Mouse (Mus musculus): ENCODE results near the gene Tnrc18. TPM values are rescaled to one million over a fixed set of nuclear protein-coding genes. Genes with fewer than 3 reads are reported as not detected.
A peak's percentile ranks its signal among the peaks of the same experiment; 100 is the strongest.

The Tnrc18 gene
- polyA plus RNA-seq (2015; fragmentation: Nextera tagmentation; extraction: Ambion mirVana) = 30.7 and 32.3 TPM in 2 replicates

GRCm38 (mm10) chr5:142817524-142818434 lies at the start of gene Tnrc18:
Gene Tnrc18 (minus strand): TSS chr5:142817662.
- Histone ChIP-seq H3K27ac (peak within 1 kb of the TSS; percentile 100), H3K4me3 (peak within 1 kb of the TSS; percentile 88), H3K4me1 (peaks cover 9% of the 10 kb centered on the region), H3K36me3 (no peaks in the 10 kb centered on the region), H3K27me3 (no peaks in the 10 kb centered on the region), H3K4me2 (peak within 1 kb of the TSS; percentile 91), H3K9me3 (no peaks in the 10 kb centered on the region), H3K9ac (peak within 1 kb of the TSS; percentile 99)
- peak; percentile 70 for ATAC-seq (ENCODE audit: borderline replicate concordance, extremely low read depth, low FRiP score, low TSS enrichment)
- under 1% methylated on average over 56 of the region's 56 CpGs for WGBS

DNA sequence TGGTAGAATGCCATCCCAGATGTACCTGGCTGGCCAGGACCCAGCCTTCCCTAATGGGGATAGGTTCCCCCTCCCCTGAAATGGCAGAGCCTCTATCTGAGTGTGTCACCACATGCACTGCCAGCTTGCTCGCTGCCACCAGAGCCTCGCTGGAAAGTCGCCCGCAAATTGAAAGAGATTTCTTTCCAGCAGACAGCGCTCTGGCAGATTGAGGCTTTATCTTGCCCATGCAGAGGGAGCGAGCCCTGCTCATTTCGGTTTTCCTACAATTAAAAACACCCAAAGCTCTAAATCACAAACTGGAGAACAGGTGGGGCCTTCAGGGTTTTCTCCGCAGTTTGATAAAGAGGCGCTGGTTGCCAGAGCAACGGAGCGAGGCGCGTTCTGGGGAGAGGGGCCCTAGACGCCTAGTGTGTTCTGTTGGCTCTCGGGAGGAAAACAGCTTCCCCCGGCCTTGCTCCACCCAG lies 40.3 kb upstream of the Tnrc18 start:
- no peaks in the 10 kb centered on the region for H3K36me3 ChIP-seq
- WGBS = 48% methylated on average over 16 of the region's 16 CpGs
- 0 out of 2 replicates have a peak, but pooled peaks have one; percentile 21 for ATAC-seq (ENCODE audit: borderline replicate concordance, extremely low read depth, low FRiP score, low TSS enrichment)
- no peaks in the 10 kb centered on the region for H3K27me3 ChIP-seq
- H3K4me3 ChIP-seq = no peak overlapping the region
- no peaks in the 10 kb centered on the region for H3K9me3 ChIP-seq
- no peak overlapping the region for H3K4me2 ChIP-seq
- H3K27ac ChIP-seq = no peak overlapping the region
- H3K9ac ChIP-seq = no peak overlapping the region
- peaks cover 5% of the 10 kb centered on the region for H3K4me1 ChIP-seq

DNA sequence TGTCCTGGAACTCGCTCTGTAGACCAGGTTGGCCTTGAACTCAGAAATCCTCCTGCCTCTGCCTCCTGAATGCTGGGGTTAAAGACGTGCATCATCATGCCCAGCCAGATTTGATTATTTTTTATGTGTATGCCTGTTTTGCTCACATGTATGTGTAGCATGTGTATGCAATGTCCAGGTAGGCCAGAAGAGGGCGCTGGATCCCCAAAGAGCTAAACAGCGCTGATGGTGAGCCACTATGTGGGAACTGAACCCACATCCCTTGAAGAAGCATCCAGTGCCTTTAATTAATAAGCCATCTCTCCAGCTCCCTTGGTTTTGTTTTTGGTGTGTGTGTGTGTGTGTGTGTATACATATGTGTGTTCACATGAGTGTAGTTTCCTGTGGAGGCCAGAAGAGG lies 38.9 kb upstream of the Tnrc18 start:
- no peak overlapping the region for H3K4me2 ChIP-seq
- ATAC-seq (ENCODE audit: borderline replicate concordance, extremely low read depth, low FRiP score, low TSS enrichment) = no peak
- H3K27me3 ChIP-seq = no peaks in the 10 kb centered on the region
- H3K9me3 ChIP-seq = no peaks in the 10 kb centered on the region
- no peak overlapping the region for H3K9ac ChIP-seq
- H3K4me3 ChIP-seq = no peak overlapping the region
- 78% methylated on average over 4 of the region's 4 CpGs for WGBS
- no peaks in the 10 kb centered on the region for H3K4me1 ChIP-seq
- no peak overlapping the region for H3K27ac ChIP-seq
- H3K36me3 ChIP-seq = no peaks in the 10 kb centered on the region

GRCm38 (mm10) chr5:142854877-142855276 lies 37.4 kb upstream of the Tnrc18 start:
- no peaks in the 10 kb centered on the region for H3K27me3 ChIP-seq
- H3K4me1 ChIP-seq = no peaks in the 10 kb centered on the region
- 76% methylated on average over 10 of the region's 10 CpGs for WGBS
- H3K36me3 ChIP-seq = no peaks in the 10 kb centered on the region
- no peaks in the 10 kb centered on the region for H3K9me3 ChIP-seq
- no peak for ATAC-seq (ENCODE audit: borderline replicate concordance, extremely low read depth, low FRiP score, low TSS enrichment)
- H3K27ac ChIP-seq = no peak overlapping the region
- H3K9ac ChIP-seq = no peak overlapping the region
- no peak overlapping the region for H3K4me3 ChIP-seq
- no peak overlapping the region for H3K4me2 ChIP-seq

GRCm38 (mm10) chr5:142853585-142853984 lies 36.1 kb upstream of the Tnrc18 start:
- no peak overlapping the region for H3K9ac ChIP-seq
- no peak overlapping the region for H3K4me2 ChIP-seq
- WGBS = 59% methylated on average over 6 of the region's 6 CpGs
- H3K36me3 ChIP-seq = no peaks in the 10 kb centered on the region
- no peaks in the 10 kb centered on the region for H3K27me3 ChIP-seq
- H3K4me1 ChIP-seq = no peaks in the 10 kb centered on the region
- H3K27ac ChIP-seq = no peak overlapping the region
- no peaks in the 10 kb centered on the region for H3K9me3 ChIP-seq
- ATAC-seq (ENCODE audit: borderline replicate concordance, extremely low read depth, low FRiP score, low TSS enrichment) = no peak
- H3K4me3 ChIP-seq = no peak overlapping the region

- 33% methylated on average over 5 of the region's 5 CpGs for WGBS
- ATAC-seq (ENCODE audit: borderline replicate concordance, extremely low read depth, low FRiP score, low TSS enrichment) = no peak
- H3K9ac ChIP-seq = no peak overlapping the region
Measured at GRCm38 (mm10) chr5:142851681-142852049, 34.2 kb upstream of the Tnrc18 start.

GRCm38 (mm10) chr5:142850916-142851680 lies 33.6 kb upstream of the Tnrc18 start:
- no peak overlapping the region for H3K9ac ChIP-seq
- no peaks in the 10 kb centered on the region for H3K36me3 ChIP-seq
- no peak overlapping the region for H3K4me3 ChIP-seq
- H3K4me2 ChIP-seq = no peak overlapping the region
- ATAC-seq (ENCODE audit: borderline replicate concordance, extremely low read depth, low FRiP score, low TSS enrichment) = no peak
- no peaks in the 10 kb centered on the region for H3K9me3 ChIP-seq
- H3K27ac ChIP-seq = no peak overlapping the region
- no peaks in the 10 kb centered on the region for H3K27me3 ChIP-seq
- H3K4me1 ChIP-seq = no peaks in the 10 kb centered on the region
- 71% methylated on average over 7 of the region's 7 CpGs for WGBS

More at GRCm38 (mm10) chr5:142851681-142852049, 34.2 kb upstream of the Tnrc18 start:
- no peak overlapping the region for H3K4me2 ChIP-seq
- H3K27ac ChIP-seq = no peak overlapping the region
- no peaks in the 10 kb centered on the region for H3K27me3 ChIP-seq
- H3K9me3 ChIP-seq = no peaks in the 10 kb centered on the region
- no peaks in the 10 kb centered on the region for H3K36me3 ChIP-seq
- H3K4me1 ChIP-seq = no peaks in the 10 kb centered on the region
- no peak overlapping the region for H3K4me3 ChIP-seq

DNA sequence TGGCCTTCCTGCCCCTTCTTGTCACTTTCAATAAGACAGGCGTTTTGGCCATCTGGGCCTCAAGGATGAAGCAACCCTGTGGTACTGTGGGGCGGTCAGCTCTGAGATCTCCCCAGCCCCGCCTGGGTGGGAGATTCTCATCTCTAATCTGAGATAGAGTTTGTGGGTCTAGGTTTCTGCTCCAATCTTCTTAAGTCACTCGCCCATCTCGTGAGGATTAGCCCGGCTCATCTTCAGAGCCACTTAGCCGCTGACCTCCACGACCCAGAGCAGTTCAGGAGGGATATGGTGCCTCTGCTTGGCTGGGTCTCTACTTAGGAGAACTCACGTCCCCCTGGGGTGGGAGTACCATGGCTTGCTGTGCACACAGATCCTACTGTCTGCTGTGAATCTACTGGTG lies 33.0 kb upstream of the Tnrc18 start:
- H3K9ac ChIP-seq = no peak overlapping the region
- no peaks in the 10 kb centered on the region for H3K9me3 ChIP-seq
- H3K4me1 ChIP-seq = no peaks in the 10 kb centered on the region
- ATAC-seq (ENCODE audit: borderline replicate concordance, extremely low read depth, low FRiP score, low TSS enrichment) = no peak
- H3K4me2 ChIP-seq = no peak overlapping the region
- no peak overlapping the region for H3K4me3 ChIP-seq
- H3K36me3 ChIP-seq = no peaks in the 10 kb centered on the region
- H3K27me3 ChIP-seq = no peaks in the 10 kb centered on the region
- H3K27ac ChIP-seq = no peak overlapping the region
- WGBS = 72% methylated on average over 9 of the region's 9 CpGs

DNA sequence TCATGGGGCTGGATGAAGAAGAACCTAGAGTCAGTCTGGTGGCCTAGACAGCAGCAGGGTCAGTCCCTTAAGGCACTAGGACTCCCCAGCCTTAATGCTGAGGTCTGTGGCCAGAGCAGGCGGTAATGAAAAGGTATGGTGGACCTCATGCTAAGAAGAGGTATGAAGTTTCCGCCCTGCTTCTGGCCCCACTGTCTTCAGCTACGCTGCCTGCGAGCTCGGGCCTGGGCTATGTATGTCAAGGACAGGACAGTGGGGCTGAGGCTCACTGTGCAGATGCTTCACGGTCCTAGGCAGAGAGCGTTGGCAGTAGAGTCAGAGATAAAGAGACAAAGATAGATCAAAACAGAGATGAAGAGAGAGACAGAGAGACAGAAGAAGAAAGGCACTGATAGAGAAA lies 31.4 kb upstream of the Tnrc18 start:
- ATAC-seq (ENCODE audit: borderline replicate concordance, extremely low read depth, low FRiP score, low TSS enrichment) = no peak
- no peaks in the 10 kb centered on the region for H3K9me3 ChIP-seq

DNA sequence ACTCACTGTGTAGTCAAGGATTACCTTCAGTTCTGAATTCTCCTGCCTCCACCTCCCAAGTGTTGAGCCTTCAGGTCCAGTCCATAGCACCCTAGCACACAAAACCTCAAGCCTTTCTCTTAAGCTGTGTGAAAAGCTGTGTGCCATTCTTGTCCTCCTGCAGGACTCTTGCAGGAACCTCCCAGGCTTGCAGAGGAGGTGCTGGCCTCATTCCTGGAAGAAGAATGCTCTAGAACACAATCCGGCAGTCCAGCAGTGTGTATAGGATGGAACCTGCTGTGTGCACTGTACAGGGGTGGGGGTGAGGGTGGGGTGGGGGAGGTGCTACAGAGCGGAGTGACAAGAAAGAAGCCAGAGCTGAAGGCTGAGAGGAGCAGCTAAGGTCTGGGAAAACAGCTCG lies 30.7 kb upstream of the Tnrc18 start:
- Histone ChIP-seq H3K27me3 (no peaks in the 10 kb centered on the region), H3K36me3 (no peaks in the 10 kb centered on the region), H3K4me2 (no peak overlapping the region), H3K4me1 (no peaks in the 10 kb centered on the region), H3K9ac (no peak overlapping the region), H3K4me3 (no peak overlapping the region), H3K9me3 (no peaks in the 10 kb centered on the region), H3K27ac (no peak overlapping the region)
- WGBS = 46% methylated on average over 3 of the region's 3 CpGs
- ATAC-seq (ENCODE audit: borderline replicate concordance, extremely low read depth, low FRiP score, low TSS enrichment) = no peak

More for the DNA sequence above, 31.4 kb upstream of the Tnrc18 start:
- H3K9ac ChIP-seq = no peak overlapping the region
- H3K27me3 ChIP-seq = no peaks in the 10 kb centered on the region
- 91% methylated on average over 7 of the region's 7 CpGs for WGBS
- H3K27ac ChIP-seq = no peak overlapping the region
- no peak overlapping the region for H3K4me3 ChIP-seq
- H3K4me2 ChIP-seq = no peak overlapping the region
- H3K4me1 ChIP-seq = no peaks in the 10 kb centered on the region
- H3K36me3 ChIP-seq = no peaks in the 10 kb centered on the region

GRCm38 (mm10) chr5:142844467-142844866 lies 27.0 kb upstream of the Tnrc18 start:
- Histone ChIP-seq H3K9me3 (no peaks in the 10 kb centered on the region), H3K27me3 (no peaks in the 10 kb centered on the region), H3K36me3 (no peaks in the 10 kb centered on the region), H3K9ac (no peak overlapping the region), H3K27ac (no peak overlapping the region), H3K4me2 (no peak overlapping the region), H3K4me1 (peaks cover 14% of the 10 kb centered on the region; the same call in 1 of the 2 replicates), H3K4me3 (no peak overlapping the region)
- 54% methylated on average over 8 of the region's 8 CpGs for WGBS
- no peak for ATAC-seq (ENCODE audit: borderline replicate concordance, extremely low read depth, low FRiP score, low TSS enrichment)

All from lung, embryonic 15.5 days (tissue).